ENCODE assay signal across 22 mouse cellular contexts in the genomic region with DNA sequence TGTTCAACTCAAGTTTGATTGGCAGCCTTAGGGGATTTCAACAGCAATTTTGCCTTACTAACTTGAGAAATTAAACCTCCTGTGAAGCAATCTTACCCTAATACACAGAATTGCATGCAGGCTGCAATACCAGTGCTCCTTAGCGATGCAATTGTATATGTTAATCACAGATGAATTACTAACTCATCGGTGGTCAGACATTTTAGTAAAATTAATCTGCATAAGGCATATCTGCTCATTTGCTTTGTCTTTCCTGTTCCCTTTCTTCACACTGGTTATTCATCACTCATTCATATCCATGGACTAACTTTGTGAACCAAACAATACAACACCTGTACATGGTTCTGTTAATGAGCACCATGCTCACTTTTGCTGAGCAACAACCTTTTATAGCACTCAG. TPM values are rescaled to one million over a fixed set of nuclear protein-coding genes. Genes with fewer than 3 reads are reported as not detected.
DNase-seq lines count a peak whose midpoint lies in the region; ATAC-seq lines count a peak whose summit lies in the region.
"Had no signal": no experiment of that assay in that cellular context is flagged by ENCODE, and none has a peak within 500 bp of the region (broad histone marks: within the 10 kb centered on the region; RNA-seq: fewer than 3 reads in every experiment).

No protein-coding gene starts in this region.

- peak; percentile 94 for DNase-seq in 3T3-L1 (ENCODE audit: low read depth, low spot score)
- peak; percentile 10 for DNase-seq in fat pad, adult 2 months (ENCODE audit: extremely low read depth, low read depth, low spot score)
- no peak for DNase-seq in heart, postnatal 4 days
- DNase-seq in cerebellum, adult 11 months = no peak
- DNase-seq: adrenal gland, adult 2 months; adrenal gland, postnatal 10 days; adrenal gland, postnatal 25 days; cerebellum, adult 18-20 months; cerebellum, adult 8-10 months; cerebellum, adult 9-11 months; cerebellum, postnatal 14 days; cerebellum, postnatal 36 days; embryo, embryonic 11 days; forebrain, postnatal 0 days had no signal

- no peak overlapping the region for H3K4me3 ChIP-seq in forebrain, embryonic 13.5 days
- H3K4me3 ChIP-seq in forebrain, embryonic 15.5 days = no peak overlapping the region
- H3K4me3 ChIP-seq: embryonic facial prominence, embryonic 13.5 days; embryonic facial prominence, embryonic 15.5 days; erythroblast, embryonic 14.5 days; forebrain, embryonic 12.5 days had no signal

- no peaks in the 10 kb centered on the region for H3K4me1 ChIP-seq in forebrain, embryonic 13.5 days
- no peaks in the 10 kb centered on the region for H3K4me1 ChIP-seq in forebrain, embryonic 15.5 days
- H3K4me1 ChIP-seq: embryonic facial prominence, embryonic 13.5 days; embryonic facial prominence, embryonic 15.5 days; forebrain, embryonic 12.5 days had no signal

- no peak overlapping the region for H3K9ac ChIP-seq in forebrain, embryonic 13.5 days
- H3K9ac ChIP-seq in forebrain, embryonic 15.5 days (replicated peaks) = no peak overlapping the region
- H3K9ac ChIP-seq: embryonic facial prominence, embryonic 13.5 days; embryonic facial prominence, embryonic 15.5 days; forebrain, embryonic 12.5 days; forebrain, postnatal 0 days had no signal

- no peak overlapping the region for H3K4me2 ChIP-seq in forebrain, embryonic 13.5 days
- H3K4me2 ChIP-seq in forebrain, embryonic 15.5 days (replicated peaks) = no peak overlapping the region
- H3K4me2 ChIP-seq: embryonic facial prominence, embryonic 13.5 days; embryonic facial prominence, embryonic 15.5 days; forebrain, embryonic 12.5 days had no signal

- H3K27ac ChIP-seq in forebrain, embryonic 13.5 days = no peak overlapping the region
- no peak overlapping the region for H3K27ac ChIP-seq in forebrain, embryonic 15.5 days (replicated peaks)
- H3K27ac ChIP-seq: embryonic facial prominence, embryonic 13.5 days; embryonic facial prominence, embryonic 15.5 days; forebrain, embryonic 12.5 days had no signal

- H3K27me3 ChIP-seq in forebrain, embryonic 13.5 days = no peaks in the 10 kb centered on the region
- H3K27me3 ChIP-seq in forebrain, embryonic 15.5 days = no peaks in the 10 kb centered on the region
- H3K27me3 ChIP-seq: embryonic facial prominence, embryonic 13.5 days; embryonic facial prominence, embryonic 15.5 days; forebrain, embryonic 12.5 days had no signal

- no peaks in the 10 kb centered on the region for H3K36me3 ChIP-seq in forebrain, embryonic 13.5 days (ENCODE audit: poor library complexity, severe bottlenecking)
- H3K36me3 ChIP-seq in forebrain, embryonic 15.5 days = no peaks in the 10 kb centered on the region
- H3K36me3 ChIP-seq: embryonic facial prominence, embryonic 13.5 days; embryonic facial prominence, embryonic 15.5 days; forebrain, embryonic 12.5 days had no signal

- H3K9me3 ChIP-seq in forebrain, embryonic 13.5 days (replicated peaks) = no peaks in the 10 kb centered on the region
- H3K9me3 ChIP-seq in forebrain, embryonic 15.5 days = no peaks in the 10 kb centered on the region
- H3K9me3 ChIP-seq: embryonic facial prominence, embryonic 13.5 days; embryonic facial prominence, embryonic 15.5 days; forebrain, embryonic 12.5 days had no signal

- ATAC-seq in forebrain, embryonic 13.5 days = peak; percentile 24; the same call in 1 of the 2 replicates
- ATAC-seq in forebrain, embryonic 15.5 days (replicated peaks) = no peak
- ATAC-seq: forebrain, postnatal 0 days had no signal

- WGBS in forebrain, embryonic 13.5 days = 76% methylated on average over 2 of the region's 2 CpGs
- 73% methylated on average over 2 of the region's 2 CpGs for WGBS in forebrain, embryonic 15.5 days

RNA-seq across cellular contexts. Expression of gene Lin7a, which starts 20.2 kb away (rescaled TPM):
- polyA plus RNA-seq in forebrain, embryonic 13.5 days (2015; fragmentation: Nextera tagmentation; extraction: Ambion mirVana) = 9.5 and 12.8 TPM in 2 replicates
- polyA plus RNA-seq in forebrain, embryonic 15.5 days (2015; fragmentation: Nextera tagmentation; extraction: Ambion mirVana) = 12.7 and 16.8 TPM in 2 replicates
- 1 to 10 TPM; 1.5 TPM for total RNA-seq in heart, postnatal 4 days (2021)
- total RNA-seq: common myeloid progenitor, adult 5-6 weeks; MEL had no signal
- polyA plus RNA-seq: erythroblast, embryonic 14.5 days had no signal

Comparison
In these comparisons a context has a peak if more than half of its experiments do, and no peak if none do; other contexts are left out.
1. DNase-seq: peak in 3T3-L1 (single experiment) and fat pad, adult 2 months (single experiment); none in heart, postnatal 4 days (single experiment) and cerebellum, adult 11 months (single experiment).